Mouse (Mus musculus): Measurements from ENCODE around the gene Coro1c.

The Coro1c gene

GRCm38 (mm10) chr5:113921310-113922166 is 13.0 kb upstream of the Coro1c start:
- DNase-seq = peak; percentile 87

- no peak for DNase-seq
Observed at GRCm38 (mm10) chr5:113919060-113919459, 10.5 kb upstream of the Coro1c start.

GRCm38 (mm10) chr5:113918654-113919053 is 10.1 kb upstream of the Coro1c start:
- no peak for DNase-seq

- DNase-seq = no peak
Observed at GRCm38 (mm10) chr5:113910705-113911104, 2.1 kb upstream of the Coro1c start.

GRCm38 (mm10) chr5:113910065-113910701 is 1.6 kb upstream of the Coro1c start:
- DNase-seq = no peak

GRCm38 (mm10) chr5:113907786-113908567 is 581 bp downstream of the Coro1c start:
- DNase-seq = peak; percentile 59

- DNase-seq = no peak
Observed at GRCm38 (mm10) chr5:113906958-113907735, 1.4 kb downstream of the Coro1c start.

- DNase-seq = no peak
Observed at GRCm38 (mm10) chr5:113904987-113905386, 3.6 kb downstream of the Coro1c start.

- no peak for DNase-seq
Observed at GRCm38 (mm10) chr5:113902983-113903382, 5.6 kb downstream of the Coro1c start.

GRCm38 (mm10) chr5:113902017-113902416 is 6.5 kb downstream of the Coro1c start:
- no peak for DNase-seq

GRCm38 (mm10) chr5:113901074-113901571 is 7.4 kb downstream of the Coro1c start:
- no peak for DNase-seq

GRCm38 (mm10) chr5:113899543-113899942 is 9.0 kb downstream of the Coro1c start:
- no peak for DNase-seq

- no peak for DNase-seq
Observed at GRCm38 (mm10) chr5:113892005-113892404, 16.6 kb downstream of the Coro1c start.

- DNase-seq = no peak
Observed at GRCm38 (mm10) chr5:113890874-113891273, 17.7 kb downstream of the Coro1c start.

GRCm38 (mm10) chr5:113889912-113890311 is 18.6 kb downstream of the Coro1c start:
- no peak for DNase-seq

- no peak for DNase-seq
Observed at GRCm38 (mm10) chr5:113889181-113889906, 19.2 kb downstream of the Coro1c start.

GRCm38 (mm10) chr5:113888186-113888795 is 20.3 kb downstream of the Coro1c start:
- no peak for DNase-seq

GRCm38 (mm10) chr5:113887132-113887531 is 21.4 kb downstream of the Coro1c start:
- no peak for DNase-seq

- DNase-seq = no peak
Observed at GRCm38 (mm10) chr5:113885623-113886022, 22.9 kb downstream of the Coro1c start.

GRCm38 (mm10) chr5:113884750-113885149 is 23.8 kb downstream of the Coro1c start:
- no peak for DNase-seq

- DNase-seq = no peak
Observed at GRCm38 (mm10) chr5:113883384-113883771, 25.2 kb downstream of the Coro1c start.

All from cerebellum, adult 9-10 months (tissue).